Mouse (Mus musculus) left cerebral cortex, adult 18-20 months (tissue): Measurements from ENCODE around the gene Fam213b. TPM values are rescaled to one million over a fixed set of nuclear protein-coding genes. Genes with fewer than 3 reads are reported as not detected.

Experiments
- DNase-seq, 2 experiments: peaks; one replicate each; pipeline ENCODE4 v3.0.0; 2021 to 2022; ENCODE audit warnings: low spot score in 2 of 2, mixed read lengths in 1 of 2
- long read RNA-seq, 2 experiments: library from polyadenylated mRNA; stranded (forward); transcript quantifications; one replicate each; pipeline ENCODE4 v2.0.0; 2021
- total RNA-seq, 2 experiments: library from RNA; stranded (reverse); gene quantifications; 2 replicates each; pipeline ENCODE4 v1.2.3; 2021

Gene Fam213b
- 10 to 100 TPM; 67.7 to 70.2 TPM for total RNA-seq
- long read RNA-seq, experiment 1, transcript Fam213b-201 (7 exons, 883 nt), result major isoform, 57 of 61 reads
- long read RNA-seq, experiment 1, partial matches to known transcripts, result 2 of 61 reads
- long read RNA-seq, experiment 1, other reads (novel, unspliced or antisense), result 2 of 61 reads
- long read RNA-seq, experiment 2, transcript Fam213b-201 (7 exons, 883 nt), result major isoform, 41 of 45 reads
- long read RNA-seq, experiment 2, partial matches to known transcripts, result 2 of 45 reads
- long read RNA-seq, experiment 2, other reads (novel, unspliced or antisense), result 2 of 45 reads

GRCm38 (mm10) chr4:154898506-154899446, at the start of gene Fam213b:
TSS of gene Fam213b (minus strand) at chr4:154899135.
- peak; percentile 66 to 69 for DNase-seq

GRCm38 (mm10) chr4:154948066-154948939, 49.4 kb upstream of the Fam213b start:
- DNase-seq, result no peak

GRCm38 (mm10) chr4:154946319-154946718, 47.4 kb upstream of the Fam213b start:
- DNase-seq, result peak in 1 of 2 experiments; percentile 44

GRCm38 (mm10) chr4:154944121-154944590, 45.2 kb upstream of the Fam213b start:
- peak; percentile 68 to 73 for DNase-seq

GRCm38 (mm10) chr4:154943323-154944039, 44.5 kb upstream of the Fam213b start:
- DNase-seq, result no peak

GRCm38 (mm10) chr4:154942632-154943322, 43.8 kb upstream of the Fam213b start:
- DNase-seq, result no peak

GRCm38 (mm10) chr4:154941831-154942230, 42.9 kb upstream of the Fam213b start:
- no peak for DNase-seq

- DNase-seq, result no peak
These were observed 41.2 kb upstream of the Fam213b start for GRCm38 (mm10) chr4:154940156-154940555.

GRCm38 (mm10) chr4:154937746-154938145, 38.8 kb upstream of the Fam213b start:
- no peak for DNase-seq

- DNase-seq, result no peak
These were observed 37.8 kb upstream of the Fam213b start for GRCm38 (mm10) chr4:154936542-154937255.

GRCm38 (mm10) chr4:154935788-154936187, 36.9 kb upstream of the Fam213b start:
- DNase-seq, result no peak

GRCm38 (mm10) chr4:154934800-154935199, 35.9 kb upstream of the Fam213b start:
- no peak for DNase-seq

- no peak for DNase-seq
These were observed 34.5 kb upstream of the Fam213b start for GRCm38 (mm10) chr4:154933306-154933907.

- no peak for DNase-seq
These were observed 30.2 kb upstream of the Fam213b start for GRCm38 (mm10) chr4:154929088-154929660.

- no peak for DNase-seq
These were observed 29.6 kb upstream of the Fam213b start, which contains the start of gene Tnfrsf14 for GRCm38 (mm10) chr4:154928395-154929087. TSS of gene Tnfrsf14 (minus strand) at chr4:154928563.

- no peak for DNase-seq
These were observed 29.0 kb upstream of the Fam213b start for GRCm38 (mm10) chr4:154927899-154928337.
